Mouse (Mus musculus) C2C12 (cell line): ENCODE measurements around the gene Mrpl44.

Experiments
- CEBPB ChIP-seq: IDR thresholded peaks from one replicate; pipeline ENCODE4 v1.6.1; 2011; ENCODE audit warnings: low read depth, mild to moderate bottlenecking, control low read depth, moderate library complexity
- MYOD1 ChIP-seq: IDR thresholded peaks from one replicate; pipeline ENCODE4 v1.6.1; 2011; ENCODE audit warnings: low read depth; ENCODE audit not compliant: control insufficient read depth, insufficient read length

GRCm38 (mm10) chr1:79759006-79759405, 16.8 kb upstream of the Mrpl44 start:
- TF ChIP-seq MYOD1 (no peak), CEBPB (no peak)
